Mouse (Mus musculus): ENCODE data around the gene Cldn9.

Gene Cldn9

DNA sequence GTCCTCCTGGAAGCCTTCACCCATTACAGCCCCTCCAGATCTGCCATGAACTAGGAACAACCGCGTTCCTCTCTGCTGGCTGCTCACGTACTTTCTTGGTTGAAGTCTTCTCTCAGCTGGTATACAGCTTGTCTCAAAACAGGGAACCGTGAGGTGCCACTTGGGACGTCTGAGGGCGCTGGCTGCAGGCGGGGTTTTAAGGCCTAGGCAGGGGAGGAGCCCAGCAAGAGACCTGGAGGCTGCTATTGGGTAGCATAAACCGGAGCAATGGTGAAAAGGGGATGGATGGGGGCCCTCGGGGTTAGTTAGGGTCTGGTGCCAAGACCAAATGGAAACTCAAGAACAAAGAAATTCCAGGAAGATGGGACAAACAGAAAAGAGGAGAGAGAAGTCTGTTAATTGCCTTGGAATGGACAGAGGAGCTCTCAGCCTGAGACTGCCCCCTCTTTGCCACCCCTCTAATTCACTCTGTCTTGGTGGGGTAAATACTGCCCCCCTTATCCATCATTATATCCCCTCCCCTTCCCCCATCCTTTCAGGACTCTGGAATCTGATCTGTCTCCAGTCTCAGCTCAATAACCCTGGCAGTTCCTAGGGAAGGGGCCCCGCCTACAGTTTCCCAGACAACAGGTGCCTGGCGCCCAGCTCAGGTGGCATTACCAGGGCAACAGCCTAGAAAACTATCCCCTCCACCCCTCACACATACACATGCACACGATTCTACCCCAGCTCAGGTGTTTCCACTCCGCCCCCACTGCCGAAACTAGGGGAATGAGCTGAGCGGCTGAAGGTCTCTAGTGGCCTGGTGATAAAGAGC is at the start of gene Cldn9:
Gene Cldn9 (minus strand): TSS at position 171 of the 817 bp plus-strand sequence.
- no peak for DNase-seq (ENCODE audit: extremely low spot score, low read depth, low spot score)

DNA sequence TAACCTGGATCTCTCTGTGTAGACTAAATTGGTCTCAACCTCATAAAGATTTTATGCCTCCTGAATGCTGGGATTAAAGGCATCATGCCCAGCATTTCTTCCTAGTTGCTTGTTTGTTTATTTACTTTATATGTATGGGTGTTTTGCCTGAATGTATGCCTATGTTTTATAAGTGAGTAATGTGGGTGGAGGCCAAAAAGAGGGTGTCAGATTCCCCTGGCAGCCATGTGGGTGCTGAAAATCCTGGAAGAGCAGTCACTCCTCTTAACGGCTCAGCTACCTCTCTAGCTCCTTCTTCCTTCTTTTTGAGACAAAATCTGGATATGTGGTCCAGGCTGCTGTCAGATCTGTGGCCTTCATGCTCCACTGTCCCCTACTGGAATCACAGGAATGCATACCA is 46.6 kb upstream of the Cldn9 start:
- no peak for DNase-seq (ENCODE audit: extremely low spot score, low read depth, low spot score)

DNA sequence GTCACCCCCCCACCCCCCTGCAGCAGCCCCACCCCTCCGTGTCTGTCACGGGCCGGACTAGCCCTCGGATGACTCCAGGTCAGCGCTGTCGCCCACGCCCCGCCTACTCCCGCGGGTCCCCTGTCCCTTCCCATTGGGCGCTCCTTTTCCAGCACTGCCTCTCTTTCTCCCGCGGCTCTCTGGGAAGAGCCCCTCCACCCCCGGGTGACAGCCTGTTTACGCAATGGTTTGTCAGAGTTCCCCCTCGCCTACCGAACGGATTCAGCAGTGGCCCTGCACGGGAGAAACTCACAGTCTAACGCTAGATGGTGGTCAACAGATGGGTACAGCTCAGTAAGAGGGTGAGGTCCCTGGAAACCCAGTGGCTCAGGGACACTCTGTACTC is 42.9 kb upstream of the Cldn9 start:
- no peak for DNase-seq (ENCODE audit: extremely low spot score, low read depth, low spot score)

DNA sequence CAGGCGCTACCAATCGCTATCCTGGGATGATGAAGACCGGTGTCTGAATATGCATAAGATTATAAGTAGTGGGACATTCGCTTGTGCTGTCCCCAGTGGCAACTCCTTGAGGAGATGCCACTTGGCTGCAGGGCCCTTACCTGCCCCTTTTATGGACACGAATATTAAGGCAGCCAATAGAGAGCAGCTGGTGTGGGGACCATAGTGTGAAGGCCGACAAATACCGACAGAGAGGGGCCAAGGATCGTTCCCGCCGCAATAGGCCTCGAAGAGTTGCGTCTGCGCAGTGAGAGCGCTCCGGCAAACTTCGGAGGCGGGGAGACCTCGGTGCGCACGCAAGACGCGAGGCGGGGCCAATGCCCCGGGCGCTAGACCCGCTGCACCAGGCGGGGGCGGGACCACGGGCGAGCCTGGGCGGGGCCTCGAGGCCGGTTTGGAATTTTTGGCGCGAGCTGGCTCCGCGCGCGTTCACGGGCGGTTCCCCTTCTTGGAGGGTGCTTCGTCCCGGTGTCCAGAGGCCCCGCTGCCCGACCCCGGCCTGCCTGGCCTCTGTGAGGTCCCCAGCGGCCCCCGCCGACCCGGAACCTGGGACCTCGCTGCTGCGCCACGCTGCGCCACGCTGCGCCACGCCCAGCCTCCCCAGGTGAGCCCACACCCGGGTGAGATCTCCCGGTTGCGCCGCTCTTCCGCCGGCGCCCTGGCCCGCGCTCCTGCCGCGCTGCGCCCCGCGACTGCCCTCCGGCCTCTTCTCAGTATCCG is 42.4 kb upstream of the Cldn9 start, which contains the start of gene Pkmyt1:
Gene Pkmyt1 (plus strand): TSS at position 338 of the 759 bp plus-strand sequence.
- DNase-seq (ENCODE audit: extremely low spot score, low read depth, low spot score): peak; percentile 77

DNA sequence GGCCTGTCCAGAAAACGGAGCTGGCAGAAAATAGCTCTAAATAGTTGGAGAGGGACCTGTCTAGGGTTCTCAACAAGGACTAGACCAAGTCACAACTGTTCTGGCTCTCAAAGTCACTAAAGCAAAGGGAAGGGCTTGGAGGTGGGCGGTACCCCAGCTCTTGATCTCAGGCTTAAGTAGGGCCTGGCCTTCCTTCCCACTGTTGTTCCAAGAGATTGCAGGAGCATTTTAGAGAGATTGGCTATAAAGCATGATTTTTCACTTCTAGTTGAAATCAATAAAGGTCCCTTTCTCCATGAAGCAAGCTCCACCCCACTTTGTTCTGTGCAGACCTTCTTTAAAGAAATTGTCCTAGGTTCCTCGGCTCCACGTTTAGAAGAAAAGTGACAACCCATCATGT is 41.7 kb upstream of the Cldn9 start:
- DNase-seq (ENCODE audit: extremely low spot score, low read depth, low spot score): no peak

DNA sequence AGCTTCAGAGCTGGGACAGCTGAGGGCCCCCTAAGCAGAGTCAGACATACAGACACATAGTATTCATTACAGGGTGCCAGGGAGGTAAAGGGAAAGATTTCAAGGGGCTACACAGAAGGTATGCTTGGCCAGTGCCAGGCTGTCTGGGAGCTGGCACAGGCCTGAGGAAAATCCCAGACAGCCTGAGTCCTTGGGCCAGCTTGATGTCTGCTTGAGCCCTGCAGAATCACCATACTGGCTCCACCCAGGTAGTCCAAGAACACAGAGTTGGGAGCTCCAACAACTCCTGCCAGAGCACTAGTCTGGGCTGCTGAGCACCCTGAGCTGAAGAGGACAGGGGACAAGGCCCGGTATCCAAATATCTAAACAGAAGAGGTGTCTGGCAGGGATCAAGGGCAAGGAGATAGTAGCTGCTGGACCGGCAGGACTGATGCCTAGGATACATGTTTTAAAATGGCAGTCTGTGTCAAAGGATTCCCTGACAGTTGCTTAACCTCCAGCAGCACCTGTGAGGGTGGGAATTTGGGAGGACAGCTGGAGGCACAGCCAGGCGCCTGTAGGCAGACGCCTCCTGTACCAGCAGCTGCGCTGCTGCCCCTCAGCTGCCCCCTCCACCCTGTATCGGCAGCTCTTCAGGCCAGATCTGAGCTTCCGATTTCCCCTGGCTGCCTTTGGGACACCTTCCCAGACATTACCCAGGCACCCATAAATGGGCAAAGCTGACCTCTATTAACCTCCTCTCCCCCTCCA is 38.7 kb upstream of the Cldn9 start, which contains the start of gene 1520401A03Rik:
Gene 1520401A03Rik (minus strand): TSS at position 408 of the 750 bp plus-strand sequence.
- DNase-seq (ENCODE audit: extremely low spot score, low read depth, low spot score): no peak

DNA sequence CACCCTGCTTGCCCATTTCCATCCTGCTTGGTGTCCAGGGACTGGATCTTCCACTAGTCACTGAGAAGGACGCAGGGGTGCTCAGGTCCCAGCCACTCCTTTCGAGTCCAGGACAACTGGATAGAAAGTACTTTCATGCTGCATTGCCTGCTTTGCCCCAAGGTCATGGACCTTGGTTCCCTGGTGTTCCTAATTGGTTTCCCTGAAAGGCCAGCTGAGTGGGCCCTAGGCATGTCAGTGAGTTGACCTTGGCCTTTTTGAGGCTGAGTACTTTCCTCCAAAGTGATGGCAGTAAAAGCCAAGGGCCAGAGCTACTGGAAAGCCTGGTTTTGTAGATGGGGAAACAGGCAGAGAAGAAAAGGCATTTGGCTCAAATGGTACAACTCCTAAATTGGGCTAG is 38.1 kb upstream of the Cldn9 start:
- DNase-seq (ENCODE audit: extremely low spot score, low read depth, low spot score): no peak

DNA sequence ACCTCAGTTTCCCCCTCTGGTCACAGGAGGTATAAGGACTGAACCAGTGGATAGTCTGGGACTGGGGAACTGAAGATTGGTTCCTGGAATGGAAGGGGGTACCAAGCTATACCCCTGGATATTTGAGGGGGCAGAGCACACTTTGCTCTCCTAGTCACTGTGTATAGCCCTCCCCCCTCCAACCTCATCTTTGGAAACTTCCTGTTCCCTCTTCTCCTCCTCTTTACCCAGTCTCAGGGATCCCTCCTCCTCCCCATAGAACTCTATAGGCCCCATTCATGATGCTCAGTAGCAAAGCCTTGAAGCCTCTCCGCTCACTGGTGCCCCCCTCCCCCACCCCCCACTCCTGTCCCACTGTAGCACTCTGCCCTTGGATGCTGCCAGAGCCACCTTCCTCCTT is 35.6 kb upstream of the Cldn9 start:
- no peak for DNase-seq (ENCODE audit: extremely low spot score, low read depth, low spot score)

DNA sequence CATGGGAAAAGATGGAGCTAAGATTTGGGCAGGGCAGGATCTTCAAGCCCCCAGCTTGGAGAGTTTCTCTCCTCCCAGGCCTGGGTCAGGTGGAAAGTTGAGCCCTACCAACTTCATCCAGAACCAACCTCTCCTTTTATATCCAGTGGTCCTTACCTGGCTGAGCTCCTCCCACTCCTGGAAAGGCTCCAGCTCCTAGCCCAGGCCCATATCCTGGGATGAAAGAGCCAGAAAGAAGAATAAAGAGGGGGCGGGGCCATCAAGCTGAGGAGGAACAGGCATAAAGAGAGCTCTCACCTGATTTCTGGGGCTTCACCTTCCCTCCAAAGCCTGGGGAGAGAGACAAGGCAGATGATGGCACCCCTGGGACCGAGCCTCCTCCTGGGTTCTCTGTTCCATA is 33.2 kb upstream of the Cldn9 start:
- DNase-seq (ENCODE audit: extremely low spot score, low read depth, low spot score): no peak

DNA sequence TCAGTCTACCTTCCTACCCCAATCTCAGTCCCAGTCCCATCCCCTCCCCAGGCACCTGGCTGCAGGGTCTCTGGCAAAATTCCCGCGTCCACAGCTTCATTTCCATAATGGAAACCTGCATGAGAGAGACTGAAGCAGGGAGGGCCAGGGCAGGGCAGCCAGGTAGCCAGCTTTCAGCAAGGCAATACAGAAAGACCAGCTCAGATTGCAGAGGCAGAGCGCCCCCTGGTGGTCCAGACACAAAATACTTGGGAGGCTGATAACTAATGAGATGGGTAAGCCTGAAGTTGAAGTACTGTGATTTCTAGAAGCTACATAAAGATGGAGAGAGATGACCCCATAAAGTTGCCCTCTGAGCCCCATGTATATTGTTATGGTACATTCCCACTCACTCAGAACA is 22.4 kb upstream of the Cldn9 start:
- no peak for DNase-seq (ENCODE audit: extremely low spot score, low read depth, low spot score)

DNA sequence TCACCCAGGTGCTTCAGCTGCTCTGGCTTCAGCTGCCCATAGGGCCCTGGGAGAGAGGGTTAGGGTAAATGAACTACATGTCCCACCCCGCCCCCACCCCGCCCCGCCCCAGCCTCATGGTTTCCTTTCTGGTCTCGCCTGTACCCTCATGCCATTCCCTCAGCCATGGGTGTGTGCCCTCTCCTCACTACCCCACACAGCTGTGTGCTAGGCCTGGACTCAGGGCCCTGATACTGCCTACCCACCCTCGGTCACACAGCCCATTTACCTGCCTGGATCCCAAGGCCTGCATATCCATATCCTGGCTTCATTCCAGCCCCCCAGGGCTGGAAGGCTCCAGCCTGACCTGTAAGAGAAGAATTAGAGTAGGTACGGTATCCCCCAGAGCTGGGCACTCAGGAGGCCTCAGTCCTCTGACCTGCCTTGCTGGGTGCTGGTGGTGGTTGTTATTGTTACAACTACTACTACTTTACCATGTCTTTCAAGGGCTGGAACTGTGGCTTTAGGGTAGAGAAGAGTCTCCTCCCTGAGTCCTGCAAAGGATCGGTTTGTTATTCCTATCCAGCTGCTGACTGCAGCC is 21.8 kb upstream of the Cldn9 start:
- no peak for DNase-seq (ENCODE audit: extremely low spot score, low read depth, low spot score)

DNA sequence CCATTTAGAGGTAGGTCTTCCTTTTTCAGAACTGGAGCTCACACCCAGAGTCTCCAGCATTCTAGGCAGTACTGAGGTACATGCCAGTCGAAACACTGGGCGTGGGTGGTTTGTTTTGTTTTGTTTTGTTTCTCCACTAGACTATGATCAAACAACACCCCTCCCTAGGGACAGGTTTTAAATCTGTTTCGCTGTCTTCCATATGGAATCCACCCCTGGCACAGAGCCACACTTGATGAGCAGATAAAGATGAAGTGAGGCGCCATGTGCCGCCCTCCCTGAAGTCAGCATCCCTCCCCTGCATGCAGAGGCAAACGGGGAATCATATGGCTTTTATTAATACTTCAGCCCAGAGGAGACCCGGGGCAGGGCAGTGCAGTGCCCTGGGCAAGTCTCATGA is 20.9 kb upstream of the Cldn9 start:
- no peak for DNase-seq (ENCODE audit: extremely low spot score, low read depth, low spot score)

DNA sequence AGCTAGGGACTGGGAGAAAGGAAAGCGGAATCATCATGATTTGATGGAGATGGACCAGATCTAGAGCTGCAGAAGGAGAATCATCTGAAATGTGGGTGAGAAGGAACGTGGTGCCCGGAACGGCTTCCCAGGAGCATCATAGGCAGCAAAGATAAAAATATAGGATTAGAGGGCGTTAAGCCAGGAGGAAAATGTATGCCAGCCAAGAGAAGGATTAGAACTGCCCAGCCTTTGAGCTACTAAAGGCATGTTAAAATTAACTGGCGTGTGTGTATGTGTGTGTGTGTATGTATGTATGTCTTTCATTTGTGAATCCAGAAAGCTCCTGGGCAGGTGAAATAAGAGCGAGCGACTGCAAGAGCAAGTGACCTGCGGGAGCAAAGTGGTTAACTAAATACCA is 19.5 kb upstream of the Cldn9 start:
- no peak for DNase-seq (ENCODE audit: extremely low spot score, low read depth, low spot score)

DNA sequence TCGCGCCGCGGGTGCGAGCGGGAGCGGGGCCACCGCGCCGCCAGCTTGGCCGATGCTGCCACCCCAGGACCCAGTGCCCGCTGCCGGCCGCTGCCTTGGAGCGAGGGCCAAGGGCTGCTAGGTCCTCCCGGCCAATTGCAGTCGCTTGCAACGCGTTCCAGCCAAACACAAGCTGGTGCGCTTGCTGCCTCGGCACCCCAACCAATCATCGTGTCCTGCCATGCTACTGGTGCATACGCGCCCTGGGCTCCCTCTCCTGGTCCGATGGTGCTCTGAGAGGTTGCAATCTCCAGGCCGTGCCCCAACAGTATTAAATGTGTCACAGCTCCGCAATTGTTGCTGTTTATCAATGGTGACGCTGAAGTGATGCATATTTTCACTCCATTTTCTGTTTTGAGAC is 16.3 kb upstream of the Cldn9 start:
- no peak for DNase-seq (ENCODE audit: extremely low spot score, low read depth, low spot score)

DNA sequence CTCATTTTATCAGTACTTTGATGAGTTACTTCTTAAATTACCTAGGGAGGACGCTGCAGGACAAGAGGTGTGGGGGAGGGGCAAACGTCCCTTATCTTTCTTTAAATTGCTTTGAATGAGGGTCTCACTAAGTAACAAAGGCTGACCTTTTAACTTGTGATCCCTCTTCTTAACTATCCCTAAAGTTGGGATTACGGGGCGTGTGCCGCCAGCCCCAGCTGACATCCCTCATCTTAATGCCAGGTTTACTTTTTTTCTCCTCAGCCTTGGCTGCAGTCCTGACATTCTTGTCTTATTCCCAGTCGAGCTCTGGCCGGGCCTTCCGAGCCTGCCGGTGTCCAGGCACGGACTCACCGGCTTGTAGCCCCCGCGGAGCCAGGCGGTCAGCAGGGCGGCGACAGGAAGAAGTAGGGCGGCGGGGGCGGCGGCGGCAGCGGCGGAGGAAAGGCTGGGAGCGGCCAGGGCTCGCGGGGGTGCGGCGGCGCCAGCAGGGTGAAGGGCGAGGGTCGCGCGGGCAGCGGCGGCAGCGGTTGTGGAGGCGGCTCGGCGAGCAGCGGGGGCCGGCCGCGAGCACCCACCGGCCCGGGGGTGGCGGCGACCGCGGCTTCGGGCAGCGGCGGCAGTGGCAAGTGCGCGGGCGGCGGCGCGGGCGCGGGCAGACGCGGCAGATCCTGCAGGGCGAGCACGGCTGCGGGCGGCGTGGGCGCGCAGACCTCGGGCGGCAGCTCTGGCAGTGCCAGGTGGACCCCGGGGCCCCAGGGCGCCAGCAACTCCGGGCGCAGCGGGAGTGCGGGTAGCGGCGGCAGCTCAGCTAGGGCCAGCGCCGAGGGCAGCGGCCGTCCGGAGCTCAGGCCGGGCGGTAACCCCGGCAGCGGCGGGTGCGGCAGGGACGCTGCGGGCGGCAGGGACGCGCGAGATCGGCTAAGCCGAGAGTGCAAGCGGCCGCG is 15.6 kb upstream of the Cldn9 start:
- DNase-seq (ENCODE audit: extremely low spot score, low read depth, low spot score): no peak

DNA sequence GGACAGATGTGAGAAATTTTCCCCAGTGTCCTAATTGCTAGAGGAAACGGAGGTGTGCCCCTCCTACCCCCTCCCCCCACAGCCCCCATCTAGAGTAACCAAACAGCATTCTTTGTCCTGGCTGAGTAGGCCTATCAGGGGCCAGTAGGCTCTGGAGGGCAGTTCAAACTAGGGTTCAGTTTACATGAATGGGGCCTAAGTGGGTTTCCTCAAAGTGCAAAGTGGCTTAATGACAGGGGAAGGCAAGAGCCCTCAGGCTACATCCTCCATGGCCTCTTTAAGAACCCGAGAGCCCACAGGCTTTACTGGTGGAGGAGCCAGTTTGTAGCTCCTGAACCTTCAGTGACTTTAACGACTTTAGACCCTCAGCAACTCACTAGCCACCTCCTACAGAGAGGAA is 12.0 kb upstream of the Cldn9 start:
- DNase-seq (ENCODE audit: extremely low spot score, low read depth, low spot score): no peak

DNA sequence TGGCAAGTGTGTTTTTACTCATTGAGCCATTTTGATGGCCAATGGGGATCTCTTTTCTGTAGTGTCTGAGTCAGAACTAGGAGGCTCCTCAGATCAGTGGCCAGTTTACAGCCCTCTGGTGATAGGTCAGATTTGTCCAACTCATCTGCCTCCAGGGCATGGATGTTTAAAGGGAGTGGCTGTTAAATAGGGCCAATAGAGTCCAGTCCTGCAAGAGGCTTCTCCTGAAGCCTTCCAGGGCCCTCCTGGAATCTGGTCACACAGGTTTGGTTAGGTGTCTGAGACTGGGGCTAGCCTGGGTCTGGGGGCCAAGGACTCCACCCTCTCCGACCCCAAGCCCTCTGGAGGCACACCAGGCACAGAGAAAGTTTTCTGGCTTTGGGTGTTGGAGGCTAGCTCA is 10.7 kb upstream of the Cldn9 start:
- no peak for DNase-seq (ENCODE audit: extremely low spot score, low read depth, low spot score)

DNA sequence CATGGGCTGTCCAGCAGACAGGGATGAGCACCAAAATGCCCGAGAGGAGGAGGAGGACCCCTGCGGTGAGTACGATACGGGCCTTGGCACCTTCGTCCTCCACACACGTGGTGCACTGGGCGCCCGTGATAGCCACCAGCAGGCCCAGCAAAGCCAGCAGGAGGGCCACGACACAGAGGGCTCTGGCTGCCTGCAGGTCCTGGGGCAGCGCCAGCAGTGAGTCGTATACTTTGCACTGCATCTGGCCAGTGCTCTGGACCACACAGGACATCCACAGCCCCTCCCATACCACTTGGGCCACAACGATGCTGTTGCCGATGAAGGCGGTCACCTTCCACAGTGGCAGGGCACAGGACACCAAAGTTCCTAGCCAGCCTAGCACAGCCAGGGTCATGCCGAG is 600 bp downstream of the Cldn9 start:
- DNase-seq (ENCODE audit: extremely low spot score, low read depth, low spot score): no peak

DNA sequence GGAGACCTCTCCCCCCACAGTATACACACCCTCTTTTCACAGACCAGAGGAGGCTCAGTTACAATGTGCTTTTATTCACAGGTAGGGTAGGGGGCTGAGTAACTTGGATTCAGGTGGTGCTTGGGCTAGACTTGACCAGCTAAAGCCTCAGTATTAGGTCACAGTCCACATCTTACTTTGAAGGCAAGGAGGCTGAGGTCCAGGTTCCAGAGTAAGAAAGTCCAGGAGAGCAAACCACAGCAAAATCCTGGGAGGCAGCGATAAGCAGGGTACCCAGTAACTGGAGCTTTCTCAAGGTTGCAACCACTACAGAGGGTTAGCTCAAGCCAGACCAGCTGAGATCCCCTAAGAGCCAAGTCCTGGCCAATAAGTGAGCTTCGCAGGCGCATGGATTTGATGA is 1.3 kb downstream of the Cldn9 start:
- no peak for DNase-seq (ENCODE audit: extremely low spot score, low read depth, low spot score)

DNA sequence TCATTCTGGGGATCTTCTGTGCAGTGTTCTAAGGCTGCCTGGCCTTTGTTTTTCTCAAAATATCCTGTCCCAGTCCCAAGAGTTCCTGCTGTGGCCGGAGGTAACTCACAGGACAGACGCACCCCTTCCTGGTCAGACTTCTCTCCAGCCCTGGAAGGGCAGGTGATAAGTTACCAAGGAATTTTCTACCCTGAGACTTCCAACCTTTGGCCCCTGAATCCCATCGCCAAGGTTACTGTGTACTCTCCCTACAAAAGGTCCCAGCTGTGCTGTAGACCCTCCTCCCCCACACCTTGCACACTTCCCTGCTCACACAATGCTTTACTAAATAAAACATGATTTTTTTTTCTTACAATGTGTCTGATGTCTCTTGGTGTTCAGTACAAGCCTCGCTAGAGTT is 1.7 kb downstream of the Cldn9 start:
- no peak for DNase-seq (ENCODE audit: extremely low spot score, low read depth, low spot score)

All from hindlimb bud, embryonic 11.5 days (tissue).